9 mouse cellular contexts compared by ENCODE assay signal in genomic region chr2:80128861-80129698, GRCm38 (mm10). TPM values are rescaled to one million over a fixed set of nuclear protein-coding genes. Genes with fewer than 3 reads are reported as not detected.
A peak's percentile ranks its signal among the peaks of the same experiment; 100 is the strongest.
DNase-seq lines count a peak whose midpoint lies in the region; ATAC-seq and TF ChIP-seq lines count a peak whose summit lies in the region.
"Had no signal": no experiment of that assay in that cellular context is flagged by ENCODE, and none has a peak within 500 bp of the region (broad histone marks: within the 10 kb centered on the region; RNA-seq: fewer than 3 reads in every experiment).

TSS of gene Pde1a (minus strand) at chr2:80129458.

- H3K4me1 ChIP-seq in kidney, adult 2 months (ENCODE audit: control insufficient read depth, insufficient read depth, low read length), result peaks cover 6% of the 10 kb centered on the region; the same call in 1 of the 2 replicates
- H3K4me1 ChIP-seq in embryonic facial prominence, embryonic 11.5 days (ENCODE audit: control insufficient read depth, insufficient read depth, low read length), result no peaks in the 10 kb centered on the region
- peaks cover 22% of the 10 kb centered on the region for H3K4me1 ChIP-seq in hindbrain, embryonic 10.5 days (replicated peaks)
- H3K4me1 ChIP-seq in midbrain, embryonic 16.5 days (ENCODE audit: control insufficient read depth, insufficient read depth, low read length), result peaks cover 16% of the 10 kb centered on the region

- 0 out of 2 replicates have a peak within 1 kb of the TSS, but pooled peaks have one; percentile 22 for H3K9ac ChIP-seq in embryonic facial prominence, embryonic 11.5 days (replicated peaks; ENCODE audit: low read length)
- H3K9ac ChIP-seq in midbrain, embryonic 16.5 days (ENCODE audit: low read depth, low read length), result peak within 1 kb of the TSS; percentile 64

- H3K9me3 ChIP-seq in embryonic facial prominence, embryonic 11.5 days (replicated peaks; ENCODE audit: control insufficient read depth, low read length), result no peaks in the 10 kb centered on the region
- no peaks in the 10 kb centered on the region for H3K9me3 ChIP-seq in hindbrain, embryonic 10.5 days
- H3K9me3 ChIP-seq in midbrain, embryonic 16.5 days (replicated peaks; ENCODE audit: control insufficient read depth, low read length, poor library complexity, severe bottlenecking), result no peaks in the 10 kb centered on the region
- H3K9me3 ChIP-seq: G1E had no signal

- H3K4me2 ChIP-seq in embryonic facial prominence, embryonic 11.5 days (ENCODE audit: low read depth, low read length), result peak within 1 kb of the TSS; percentile 44
- H3K4me2 ChIP-seq in midbrain, embryonic 16.5 days (ENCODE audit: low read length), result peak within 1 kb of the TSS; percentile 74

- peak within 1 kb of the TSS; percentile 51 for H3K4me3 ChIP-seq in kidney, adult 2 months (ENCODE audit: insufficient read depth, low read depth, low read length)
- H3K4me3 ChIP-seq in embryonic facial prominence, embryonic 11.5 days (ENCODE audit: low read depth, low read length), result peak within 1 kb of the TSS; percentile 34
- H3K4me3 ChIP-seq in hindbrain, embryonic 10.5 days, result peak within 1 kb of the TSS; percentile 49
- H3K4me3 ChIP-seq in midbrain, embryonic 16.5 days (ENCODE audit: low read depth, low read length), result peak within 1 kb of the TSS; percentile 44

- DNase-seq in kidney, adult 2 months, result peak; percentile 3
- DNase-seq in kidney, adult 11 months, result no peak
- DNase-seq in embryonic facial prominence, embryonic 11.5 days (ENCODE audit: low spot score), result peak; percentile 54
- peak; percentile 39 for DNase-seq in hindbrain, embryonic 10.5 days (ENCODE audit: low spot score)
- peak; percentile 35 for DNase-seq in left cerebral cortex, adult 11 months (ENCODE audit: low spot score)
- DNase-seq in c-Kit-positive CD71-positive TER-119-positive erythroid progenitor cells, embryonic 14.5 days (ENCODE audit: low spot score), result no peak
- DNase-seq in urinary bladder, postnatal 10 days (ENCODE audit: low spot score), result no peak

- TF ChIP-seq CTCF in kidney, adult 2 months (conservative IDR thresholded peaks at IDR 0.05; ENCODE audit: insufficient read depth, insufficient read length, low read depth, low read length), result no peak

- no peak within 1 kb of the TSS for H3K27ac ChIP-seq in kidney, adult 2 months (ENCODE audit: insufficient read depth, low read depth, low read length)
- no peak within 1 kb of the TSS for H3K27ac ChIP-seq in embryonic facial prominence, embryonic 11.5 days (replicated peaks; ENCODE audit: low read depth, low read length)
- H3K27ac ChIP-seq in hindbrain, embryonic 10.5 days, result peak within 1 kb of the TSS; percentile 45
- peak within 1 kb of the TSS; percentile 53 for H3K27ac ChIP-seq in midbrain, embryonic 16.5 days (ENCODE audit: low read length)

- ATAC-seq in embryonic facial prominence, embryonic 11.5 days (replicated peaks; ENCODE audit: insufficient number of reproducible peaks, low FRiP score, low TSS enrichment, low read depth), result peak; percentile 90
- peak; percentile 92 for ATAC-seq in midbrain, embryonic 16.5 days

- TF ChIP-seq POLR2A in kidney, adult 2 months (IDR thresholded peaks at IDR 0.05; ENCODE audit: low read depth, low read length), result no peak

- no peaks in the 10 kb centered on the region; the same call in 1 of the 2 replicates for H3K27me3 ChIP-seq in kidney, adult 2 months (replicated peaks; ENCODE audit: control insufficient read depth, insufficient read depth, low read length)
- H3K27me3 ChIP-seq in embryonic facial prominence, embryonic 11.5 days (ENCODE audit: control insufficient read depth, insufficient read depth, low read length), result no peaks in the 10 kb centered on the region
- H3K27me3 ChIP-seq in hindbrain, embryonic 10.5 days (ENCODE audit: insufficient read depth, poor library complexity, severe bottlenecking), result no peaks in the 10 kb centered on the region
- no peaks in the 10 kb centered on the region for H3K27me3 ChIP-seq in midbrain, embryonic 16.5 days (ENCODE audit: control insufficient read depth, insufficient read depth, low read depth, low read length)

- no peaks in the 10 kb centered on the region for H3K36me3 ChIP-seq in kidney, adult 2 months (ENCODE audit: control insufficient read depth, insufficient read depth, low read length)
- no peaks in the 10 kb centered on the region for H3K36me3 ChIP-seq in embryonic facial prominence, embryonic 11.5 days (replicated peaks; ENCODE audit: control insufficient read depth, insufficient read depth, low read depth, low read length)
- no peaks in the 10 kb centered on the region for H3K36me3 ChIP-seq in hindbrain, embryonic 10.5 days
- no peaks in the 10 kb centered on the region for H3K36me3 ChIP-seq in midbrain, embryonic 16.5 days (ENCODE audit: control insufficient read depth, insufficient read depth, low read length)
- H3K36me3 ChIP-seq: G1E had no signal

- 14% methylated on average over 21 of the region's 21 CpGs for WGBS in kidney, adult 2 months
- 10% methylated on average over 21 of the region's 21 CpGs for WGBS in embryonic facial prominence, embryonic 11.5 days
- 15% methylated on average over 21 of the region's 21 CpGs for WGBS in hindbrain, embryonic 10.5 days
- 4% methylated on average over 21 of the region's 21 CpGs for WGBS in midbrain, embryonic 16.5 days

RNA-seq across cellular contexts. Expression of gene Pde1a, which starts in this region (rescaled TPM):
- polyA plus RNA-seq in kidney, adult 2 months (2012; rRNA removed), result 61.5 and 67.3 TPM in 2 replicates
- polyA plus RNA-seq in embryonic facial prominence, embryonic 11.5 days (2014; fragmentation: Nextera tagmentation; extraction: Ambion mirVana), result 3.3 and 4.4 TPM in 2 replicates
- 0.19 and 0.55 TPM in 2 replicates for polyA plus RNA-seq in hindbrain, embryonic 10.5 days (2016; fragmentation: Nextera tagmentation; extraction: Ambion mirVana)
- polyA plus RNA-seq in midbrain, embryonic 16.5 days (2015; fragmentation: Nextera tagmentation; extraction: Ambion mirVana), result 9.0 and 10.1 TPM in 2 replicates
- polyA plus RNA-seq: G1E had no signal

Comparison
In these comparisons a context has a peak if more than half of its experiments do, and no peak if none do; other contexts are left out.
1. DNase-seq: peak in kidney, adult 2 months (single experiment), embryonic facial prominence, embryonic 11.5 days (single experiment) and left cerebral cortex, adult 11 months (single experiment); none in kidney, adult 11 months (single experiment), c-Kit-positive CD71-positive TER-119-positive erythroid progenitor cells, embryonic 14.5 days (single experiment) and urinary bladder, postnatal 10 days (single experiment).
2. Peak in DNase-seq, H3K4me3 ChIP-seq and H3K27ac ChIP-seq in hindbrain, embryonic 10.5 days; RNA of the gene not detected or under 1 TPM.
3. Peak in every context shown above with its lines, with median percentiles within 50 percentile points of each other: H3K4me3 ChIP-seq.